Mouse (Mus musculus) testis, adult 2 months (tissue): ENCODE data around the gene Tmem214. TPM values are rescaled to one million over a fixed set of nuclear protein-coding genes. Genes with fewer than 3 reads are reported as not detected.

Experiments
- H3K27ac ChIP-seq: fragments of 200-500 bp; 2 replicates; pipeline ENCODE4 v1.5.1; 2012; ENCODE audit warnings: low read depth, low read length; ENCODE audit not compliant: control insufficient read depth, insufficient read depth
- H3K27me3 ChIP-seq: fragments of 200-500 bp; 2 replicates; pipeline ENCODE4 v1.6.1; 2012; ENCODE audit warnings: mild to moderate bottlenecking, low read length, moderate library complexity; ENCODE audit not compliant: control insufficient read depth, insufficient read depth
- H3K36me3 ChIP-seq: fragments of 200-500 bp; 2 replicates; pipeline ENCODE4 v1.6.1; 2012; ENCODE audit warnings: mild to moderate bottlenecking, low read length; ENCODE audit not compliant: control insufficient read depth, insufficient read depth
- H3K4me1 ChIP-seq: fragments of 200-500 bp; 2 replicates; pipeline ENCODE4 v1.6.1; 2012; ENCODE audit warnings: low read length; ENCODE audit not compliant: control insufficient read depth, insufficient read depth
- H3K4me3 ChIP-seq: fragments of 200-500 bp; 2 replicates; pipeline ENCODE4 v1.5.1; 2012; ENCODE audit warnings: low read depth, mild to moderate bottlenecking, low read length, moderate library complexity, mixed read lengths; ENCODE audit not compliant: control insufficient read depth
- CTCF ChIP-seq: fragments of 200-500 bp; IDR thresholded peaks from 2 replicates; pipeline ENCODE4 v1.5.1; 2012; ENCODE audit warnings: low read depth, mild to moderate bottlenecking, inconsistent platforms, low read length, moderate library complexity; ENCODE audit not compliant: control insufficient read depth, insufficient read depth, insufficient replicate concordance
- POLR2A ChIP-seq: fragments of 200-500 bp; IDR thresholded peaks from 2 replicates; pipeline ENCODE4 v1.6.1; 2012; ENCODE audit warnings: low read depth, mild to moderate bottlenecking, inconsistent platforms, low read length, moderate library complexity; ENCODE audit not compliant: control insufficient read depth
- polyA plus RNA-seq: library from polyadenylated mRNA; depleted of rRNA; stranded (reverse); fragments of >200 nt; gene quantifications from 2 replicates; pipeline ENCODE4 v1.2.3, GENCODE M21; 2012

Tmem214 gene
- polyA plus RNA-seq, 1 experiment, result 126 TPM

GRCm38 (mm10) chr5:30914849-30915248 is 47.0 kb downstream of the Tmem214 start:
- Histone ChIP-seq H3K36me3 (no peaks in the 10 kb centered on the region), H3K27ac (no peak overlapping the region), H3K4me3 (no peak overlapping the region), H3K27me3 (no peaks in the 10 kb centered on the region), H3K4me1 (peaks cover 2% of the 10 kb centered on the region; the same call in 1 of the 2 replicates)
- TF ChIP-seq POLR2A (no peak), CTCF (no peak)

DNA sequence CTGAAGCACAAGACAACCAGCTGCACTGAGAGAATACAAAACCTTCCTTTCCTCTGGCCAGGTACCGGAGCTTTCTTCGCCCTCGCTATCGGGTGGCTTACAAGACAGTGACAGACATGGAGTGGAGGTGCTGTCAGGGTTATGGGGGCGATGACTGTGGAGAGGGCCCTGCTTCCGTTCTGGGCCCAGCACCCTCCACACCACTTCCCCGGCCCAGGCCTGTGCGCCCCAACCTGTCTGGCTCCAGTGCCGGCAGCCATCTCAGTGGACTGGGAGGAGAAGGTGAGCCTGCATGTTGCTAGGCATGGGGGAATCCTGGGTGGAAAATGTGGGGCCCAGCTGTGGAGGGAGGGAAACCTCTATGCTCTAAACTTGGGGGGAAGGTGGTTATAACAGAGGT is 47.6 kb downstream of the Tmem214 start:
- Histone ChIP-seq H3K36me3 (no peaks in the 10 kb centered on the region), H3K4me1 (peaks cover 5% of the 10 kb centered on the region; the same call in 1 of the 2 replicates), H3K27ac (no peak overlapping the region; the same call in 1 of the 2 replicates), H3K4me3 (no peak overlapping the region), H3K27me3 (no peaks in the 10 kb centered on the region)
- TF ChIP-seq POLR2A (no peak), CTCF (no peak)

- Histone ChIP-seq H3K4me3 (no peak overlapping the region), H3K36me3 (no peaks in the 10 kb centered on the region), H3K27ac (peak overlapping the region; percentile 9; the same call in 1 of the 2 replicates), H3K4me1 (peaks cover 11% of the 10 kb centered on the region), H3K27me3 (no peaks in the 10 kb centered on the region)
- TF ChIP-seq POLR2A (no peak), CTCF (no peak)
Measured at GRCm38 (mm10) chr5:30915974-30916433, 48.2 kb downstream of the Tmem214 start.

DNA sequence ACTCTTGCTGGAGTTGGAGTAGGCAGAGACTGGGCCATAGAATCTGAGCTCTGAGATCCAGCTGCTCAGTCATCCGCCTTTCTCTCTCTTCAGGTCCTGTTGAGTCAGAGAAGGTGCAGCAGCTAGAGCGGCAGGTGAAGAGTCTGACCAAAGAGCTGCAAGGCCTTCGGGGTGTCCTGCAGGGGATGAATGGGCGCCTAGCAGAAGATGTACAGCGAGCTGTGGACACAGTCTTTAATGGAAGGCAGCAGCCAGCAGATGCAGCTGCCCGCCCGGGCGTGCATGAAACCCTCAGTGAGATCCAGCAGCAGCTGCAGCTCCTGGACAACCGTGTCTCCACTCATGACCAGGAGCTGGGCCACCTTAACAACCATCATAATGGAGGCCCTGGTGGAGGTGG is 49.0 kb downstream of the Tmem214 start:
- no peak overlapping the region for H3K4me3 ChIP-seq
- no peak overlapping the region for H3K27ac ChIP-seq
- TF ChIP-seq CTCF (no peak), POLR2A (no peak)
- peaks cover 16% of the 10 kb centered on the region for H3K4me1 ChIP-seq
- H3K27me3 ChIP-seq, result no peaks in the 10 kb centered on the region
- no peaks in the 10 kb centered on the region for H3K36me3 ChIP-seq

DNA sequence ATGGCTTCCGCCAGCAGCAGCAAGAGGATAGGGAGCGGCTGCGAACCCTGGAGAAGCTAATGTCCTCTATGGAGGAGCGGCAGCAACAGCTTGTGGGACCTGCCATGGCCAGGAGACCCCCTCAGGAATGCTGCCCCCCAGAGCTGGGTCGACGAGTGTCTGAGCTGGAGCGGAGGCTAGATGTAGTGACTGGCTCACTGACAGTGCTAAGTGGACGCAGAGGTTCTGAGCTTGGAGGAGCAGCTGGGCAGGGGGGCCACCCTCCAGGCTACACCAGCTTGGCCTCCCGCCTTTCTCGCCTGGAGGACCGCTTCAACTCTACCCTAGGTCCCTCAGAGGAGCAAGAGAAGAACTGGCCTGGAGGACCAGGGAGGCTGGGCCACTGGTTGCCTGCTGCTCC is 49.5 kb downstream of the Tmem214 start:
- peaks cover 21% of the 10 kb centered on the region for H3K4me1 ChIP-seq
- no peaks in the 10 kb centered on the region for H3K27me3 ChIP-seq
- no peak overlapping the region for H3K4me3 ChIP-seq
- no peaks in the 10 kb centered on the region for H3K36me3 ChIP-seq
- H3K27ac ChIP-seq, result no peak overlapping the region
- TF ChIP-seq POLR2A, result no peak
- TF ChIP-seq CTCF, result no peak

DNA sequence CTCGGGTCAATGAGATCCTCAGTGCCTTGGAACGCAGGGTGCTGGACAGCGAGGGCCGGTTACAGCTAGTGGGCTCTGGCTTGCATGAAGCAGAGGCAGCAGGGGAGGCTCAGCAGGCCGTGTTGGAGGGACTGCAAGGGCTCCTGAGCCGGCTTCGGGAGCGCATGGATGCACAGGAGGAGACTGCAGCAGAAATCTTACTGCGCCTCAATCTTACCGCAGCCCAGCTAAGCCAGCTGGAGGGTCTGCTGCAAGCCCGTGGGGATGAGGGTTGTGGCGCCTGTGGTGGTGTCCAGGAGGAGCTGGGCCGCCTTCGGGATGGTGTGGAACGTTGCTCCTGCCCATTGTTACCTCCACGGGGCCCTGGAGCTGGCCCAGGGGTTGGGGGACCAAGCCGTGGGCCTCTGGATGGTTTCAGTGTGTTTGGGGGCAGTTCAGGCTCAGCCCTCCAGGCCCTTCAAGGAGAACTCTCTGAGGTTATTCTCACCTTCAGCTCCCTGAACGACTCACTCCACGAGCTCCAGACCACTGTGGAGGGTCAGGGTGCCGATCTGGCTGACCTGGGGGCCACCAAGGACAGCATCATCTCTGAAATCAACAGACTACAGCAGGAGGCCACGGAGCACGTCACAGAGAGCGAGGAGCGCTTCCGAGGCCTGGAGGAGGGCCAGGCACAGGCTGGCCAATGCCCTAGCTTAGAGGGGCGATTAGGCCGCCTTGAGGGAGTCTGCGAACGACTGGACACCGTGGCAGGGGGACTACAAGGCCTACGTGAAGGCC is 50.3 kb downstream of the Tmem214 start:
- Histone ChIP-seq H3K4me1 (peaks cover 23% of the 10 kb centered on the region), H3K27ac (no peak overlapping the region), H3K4me3 (no peak overlapping the region), H3K27me3 (no peaks in the 10 kb centered on the region), H3K36me3 (no peaks in the 10 kb centered on the region)
- TF ChIP-seq POLR2A (no peak), CTCF (no peak)

GRCm38 (mm10) chr5:30918691-30919090 is 50.9 kb downstream of the Tmem214 start:
- Histone ChIP-seq H3K27ac (no peak overlapping the region), H3K4me1 (peaks cover 23% of the 10 kb centered on the region), H3K4me3 (no peak overlapping the region), H3K36me3 (no peaks in the 10 kb centered on the region), H3K27me3 (no peaks in the 10 kb centered on the region)
- TF ChIP-seq CTCF, result no peak
- TF ChIP-seq POLR2A, result no peak
